Mouse (Mus musculus) lung, adult 2 months (tissue): Measurements from ENCODE around the gene Rpl36al.

Source experiments
- CTCF ChIP-seq: fragments of 200-500 bp; IDR thresholded peaks from 2 replicates; pipeline ENCODE4 v1.5.1; 2011; ENCODE audit warnings: mild to moderate bottlenecking, low read length, control low read depth; ENCODE audit not compliant: insufficient read depth
- POLR2A ChIP-seq: fragments of 200-500 bp; IDR thresholded peaks from 2 replicates; pipeline ENCODE4 v1.6.1; 2011; ENCODE audit warnings: low read depth, mild to moderate bottlenecking, control low read depth, low read length, borderline replicate concordance; ENCODE audit errors: extremely low read depth

DNA sequence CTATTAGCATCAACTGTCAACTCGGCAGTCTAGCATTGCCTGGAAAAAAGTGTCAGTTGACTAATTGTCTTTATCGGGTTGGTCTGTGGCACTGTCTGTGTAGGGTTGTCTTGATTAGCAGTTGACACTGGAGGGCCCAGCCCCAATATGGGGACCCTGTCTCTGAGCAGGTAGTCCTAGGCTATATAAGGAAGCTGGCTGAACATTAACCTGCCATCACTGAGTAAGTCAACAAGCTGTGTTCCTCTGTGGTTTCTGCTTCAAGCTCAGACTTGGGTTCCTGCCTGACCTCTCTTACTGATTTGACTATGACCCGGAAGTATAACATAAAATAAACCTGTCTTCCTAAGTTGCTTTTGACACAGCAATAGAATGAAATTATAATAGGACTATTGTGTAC, 7.9 kb downstream of the Rpl36al start:
- no peak for TF ChIP-seq CTCF
- TF ChIP-seq POLR2A = no peak
